Mouse (Mus musculus) embryonic fibroblast, embryonic 13.5 days (primary cell): ENCODE data around the gene Kiss1r. TPM values are rescaled to one million over a fixed set of nuclear protein-coding genes. Genes with fewer than 3 reads are reported as not detected.
"Not testable (repeated sequence)": the region's sequence is repeated elsewhere in the genome, so short reads cannot be mapped to it uniquely, and the experiment has no call there.

ENCODE experiments used
- H3K27ac ChIP-seq: 2 replicates; pipeline ENCODE4 v1.5.1; 2012; ENCODE audit warnings: low read length, control low read depth, inconsistent platforms; ENCODE audit not compliant: insufficient read depth
- H3K4me1 ChIP-seq: 2 replicates; pipeline ENCODE4 v1.6.1; 2011; ENCODE audit warnings: low read length; ENCODE audit not compliant: control insufficient read depth, insufficient read depth
- H3K4me3 ChIP-seq: 2 replicates; pipeline ENCODE4 v1.5.1; 2011; ENCODE audit warnings: mild to moderate bottlenecking, control low read depth, low read length; ENCODE audit not compliant: insufficient read depth
- CTCF ChIP-seq: IDR thresholded peaks from 2 replicates; pipeline ENCODE4 v1.5.1; 2011; ENCODE audit warnings: mild to moderate bottlenecking, control low read depth, low read length, moderate library complexity, borderline replicate concordance; ENCODE audit not compliant: insufficient read depth
- POLR2A ChIP-seq: IDR thresholded peaks from 2 replicates; pipeline ENCODE4 v1.6.1; 2011; ENCODE audit warnings: low read depth, mild to moderate bottlenecking, control low read depth, low read length, moderate library complexity
- polyA plus RNA-seq: library from polyadenylated mRNA; stranded (reverse); fragments of >200 nt; gene quantifications from 2 replicates; pipeline ENCODE4 v1.2.4, GENCODE M21; 2011; ENCODE audit warnings: low read depth; ENCODE audit not compliant: missing spikeins, insufficient read length

Kiss1r gene
- polyA plus RNA-seq, 1 experiment = 0.44 TPM

GRCm38 (mm10) chr10:79881981-79882380 is 34.8 kb upstream of the Kiss1r start:
- no peak overlapping the region for H3K27ac ChIP-seq
- TF ChIP-seq CTCF (no peak), POLR2A (no peak)
- no peaks in the 10 kb centered on the region for H3K4me1 ChIP-seq
- no peak overlapping the region for H3K4me3 ChIP-seq

GRCm38 (mm10) chr10:79883297-79884084 is 33.3 kb upstream of the Kiss1r start:
- TF ChIP-seq CTCF = peak; percentile 74; the same call in 1 of the 2 replicates
- TF ChIP-seq POLR2A = no peak
- H3K4me1 ChIP-seq = no peaks in the 10 kb centered on the region
- H3K27ac ChIP-seq = no peak overlapping the region
- H3K4me3 ChIP-seq = no peak overlapping the region

GRCm38 (mm10) chr10:79884446-79884845 is 32.3 kb upstream of the Kiss1r start:
- H3K4me1 ChIP-seq = no peaks in the 10 kb centered on the region
- no peak overlapping the region for H3K27ac ChIP-seq
- TF ChIP-seq POLR2A = no peak
- no peak for TF ChIP-seq CTCF
- H3K4me3 ChIP-seq = no peak overlapping the region

GRCm38 (mm10) chr10:79884938-79885337 is 31.8 kb upstream of the Kiss1r start:
- not testable (repeated sequence) for H3K4me3 ChIP-seq, H3K27ac ChIP-seq, H3K4me1 ChIP-seq

GRCm38 (mm10) chr10:79886054-79886453 is 30.7 kb upstream of the Kiss1r start, which contains the start of gene Elane:
Gene Elane (plus strand): TSS chr10:79886247.
- Histone ChIP-seq H3K27ac (no peak within 1 kb of the TSS), H3K4me3 (no peak within 1 kb of the TSS), H3K4me1 (no peaks in the 10 kb centered on the region)
- TF ChIP-seq CTCF (no peak), POLR2A (no peak)

GRCm38 (mm10) chr10:79886611-79887010 is 30.2 kb upstream of the Kiss1r start:
- no peak overlapping the region for H3K4me3 ChIP-seq
- TF ChIP-seq POLR2A (no peak), CTCF (no peak)
- H3K4me1 ChIP-seq = no peaks in the 10 kb centered on the region
- no peak overlapping the region for H3K27ac ChIP-seq

GRCm38 (mm10) chr10:79889386-79889785 is 27.4 kb upstream of the Kiss1r start:
- TF ChIP-seq CTCF (no peak), POLR2A (no peak)

GRCm38 (mm10) chr10:79890670-79891069 is 26.1 kb upstream of the Kiss1r start, which contains the start of gene Cfd:
Gene Cfd (plus strand): TSS chr10:79890853.
- H3K4me1 ChIP-seq = no peaks in the 10 kb centered on the region
- H3K4me3 ChIP-seq = no peak within 1 kb of the TSS
- TF ChIP-seq CTCF (no peak), POLR2A (no peak)
- no peak within 1 kb of the TSS for H3K27ac ChIP-seq

More at GRCm38 (mm10) chr10:79889386-79889785, 27.4 kb upstream of the Kiss1r start:
- Histone ChIP-seq H3K4me3 (no peak overlapping the region), H3K27ac (no peak overlapping the region), H3K4me1 (no peaks in the 10 kb centered on the region)

GRCm38 (mm10) chr10:79892451-79893118 is 24.2 kb upstream of the Kiss1r start:
- not testable (repeated sequence) for H3K27ac ChIP-seq, H3K4me3 ChIP-seq, H3K4me1 ChIP-seq
- peak; percentile 64 for TF ChIP-seq CTCF

GRCm38 (mm10) chr10:79896306-79896705 is 20.5 kb upstream of the Kiss1r start:
- Histone ChIP-seq H3K27ac (no peak overlapping the region), H3K4me1 (no peaks in the 10 kb centered on the region), H3K4me3 (no peak overlapping the region)
- TF ChIP-seq POLR2A (no peak), CTCF (no peak)
